Mouse (Mus musculus) CH12.LX (cell line): Measurements from ENCODE around the gene Cbfa2t3. TPM values are rescaled to one million over a fixed set of nuclear protein-coding genes. Genes with fewer than 3 reads are reported as not detected.

Experiments
- DNase-seq: peaks from one replicate; pipeline ENCODE4 v3.0.0-alpha.2; 2013; ENCODE audit errors: extremely low read depth
- H3K27ac ChIP-seq: 2 replicates; pipeline ENCODE4 v1.5.1; 2012; ENCODE audit warnings: low read depth, mild to moderate bottlenecking, control low read depth, moderate library complexity; ENCODE audit not compliant: insufficient read depth
- H3K27me3 ChIP-seq: replicated peaks from 2 replicates; pipeline ENCODE3; 2012; ENCODE audit warnings: inconsistent platforms
- H3K36me3 ChIP-seq, 2 experiments: replicated peaks in 1 of 2; 2 replicates each; pipeline versions ENCODE3 to v1.6.1; 2012; ENCODE audit warnings: inconsistent platforms in 1 of 2, low read length in 1 of 2, mild to moderate bottlenecking in 1 of 2, mixed read lengths in 1 of 2, moderate library complexity in 1 of 2; ENCODE audit not compliant: control insufficient read depth in 1 of 2, insufficient read depth in 1 of 2
- H3K4me1 ChIP-seq, 2 experiments: 2 replicates each; pipeline ENCODE4 v1.6.1; 2012; ENCODE audit warnings: inconsistent platforms in 1 of 2, moderate library complexity in 1 of 2; ENCODE audit not compliant: insufficient read depth in 2 of 2, control insufficient read depth in 1 of 2
- H3K4me2 ChIP-seq: 2 replicates; pipeline ENCODE4 v1.6.1; 2012; ENCODE audit warnings: low read depth, mild to moderate bottlenecking, control low read depth; ENCODE audit not compliant: poor library complexity, insufficient read depth, severe bottlenecking
- H3K4me3 ChIP-seq, 3 experiments: fragments of 150-350 bp in 1 of 3; sonication (generic) in 1 of 3; replicated peaks in 1 of 3; 2 replicates each; pipeline versions ENCODE3 to v1.5.1; 2011 to 2012; ENCODE audit warnings: low read depth in 2 of 3, low read length in 2 of 3, mild to moderate bottlenecking in 2 of 3, moderate library complexity in 2 of 3, control low read depth in 1 of 3, improper control_type of control experiment in 1 of 3, inconsistent platforms in 1 of 3, mixed read lengths in 1 of 3; ENCODE audit not compliant: poor library complexity in 1 of 3
- H3K79me2 ChIP-seq: replicated peaks from 2 replicates; pipeline ENCODE4 v1.6.1; 2012; ENCODE audit warnings: mild to moderate bottlenecking, moderate library complexity; ENCODE audit not compliant: control insufficient read depth, poor library complexity, insufficient read depth, severe bottlenecking; ENCODE audit errors: extremely low read depth
- H3K9ac ChIP-seq: 2 replicates; pipeline ENCODE4 v1.6.1; 2012; ENCODE audit warnings: low read depth, mild to moderate bottlenecking, control low read depth, moderate library complexity; ENCODE audit not compliant: insufficient read depth
- H3K9me3 ChIP-seq: replicated peaks from 2 replicates; pipeline ENCODE3; 2012; ENCODE audit warnings: low read length, inconsistent platforms, mixed read lengths
- BHLHE40 ChIP-seq: IDR thresholded peaks from 2 replicates; pipeline ENCODE4 v1.6.1; 2011; ENCODE audit warnings: mild to moderate bottlenecking, low read depth, low read length, improper control_type of control experiment
- CHD1 ChIP-seq: IDR thresholded peaks from 2 replicates; pipeline ENCODE4 v1.6.1; 2012; ENCODE audit warnings: low read depth, low read length, improper control_type of control experiment, inconsistent platforms
- CHD2 ChIP-seq: IDR thresholded peaks from 2 replicates; pipeline ENCODE4 v1.6.1; 2011; ENCODE audit warnings: low read length, improper control_type of control experiment
- CTCF ChIP-seq, 2 experiments: IDR thresholded peaks in 1 of 2; conservative IDR thresholded peaks in 1 of 2; 2 replicates each; pipeline ENCODE4 v1.5.1; 2011 to 2012; ENCODE audit warnings: low read depth in 2 of 2, low read length in 2 of 2, improper control_type of control experiment in 1 of 2, inconsistent platforms in 1 of 2, mild to moderate bottlenecking in 1 of 2, moderate library complexity in 1 of 2
- EP300 ChIP-seq: IDR thresholded peaks from 2 replicates; pipeline ENCODE4 v1.6.1; 2011; ENCODE audit warnings: low read length, improper control_type of control experiment
- ETS1 ChIP-seq: conservative IDR thresholded peaks from 2 replicates; pipeline ENCODE4 v1.6.1; 2012; ENCODE audit warnings: low read depth, mild to moderate bottlenecking, inconsistent platforms, low read length, improper control_type of control experiment, moderate library complexity
- JUN ChIP-seq: IDR thresholded peaks from 2 replicates; pipeline ENCODE4 v1.6.1; 2011; ENCODE audit warnings: low read depth, mild to moderate bottlenecking, low read length, improper control_type of control experiment, moderate library complexity; ENCODE audit not compliant: insufficient read depth
- KAT2A ChIP-seq: IDR thresholded peaks from 2 replicates; pipeline ENCODE4 v1.6.1; 2012; ENCODE audit warnings: low read length, improper control_type of control experiment, inconsistent platforms; ENCODE audit not compliant: insufficient replicate concordance
- MAZ ChIP-seq: IDR thresholded peaks from 2 replicates; pipeline ENCODE4 v1.6.1; 2012; ENCODE audit warnings: low read depth, mild to moderate bottlenecking, inconsistent platforms, low read length, improper control_type of control experiment, moderate library complexity
- MXI1 ChIP-seq: IDR thresholded peaks from 2 replicates; pipeline ENCODE4 v1.6.1; 2011; ENCODE audit warnings: mild to moderate bottlenecking, low read depth, low read length, improper control_type of control experiment
- MYC ChIP-seq: IDR thresholded peaks from 2 replicates; pipeline ENCODE4 v1.6.1; 2011; ENCODE audit warnings: low read depth, mild to moderate bottlenecking, improper control_type of control experiment, low read length
- NELFE ChIP-seq: IDR thresholded peaks from 2 replicates; pipeline ENCODE4 v1.6.1; 2011; ENCODE audit warnings: low read depth, low read length, improper control_type of control experiment
- PAX5 ChIP-seq: IDR thresholded peaks from 2 replicates; pipeline ENCODE4 v1.6.1; 2012; ENCODE audit warnings: low read length, inconsistent platforms, mixed read lengths
- POLR2A ChIP-seq: IDR thresholded peaks from 2 replicates; pipeline ENCODE4 v1.6.1; 2011; ENCODE audit warnings: low read depth, mild to moderate bottlenecking, improper control_type of control experiment, low read length
- POLR2AphosphoS2 ChIP-seq: IDR thresholded peaks from 2 replicates; pipeline ENCODE4 v1.6.1; 2011; ENCODE audit warnings: low read depth, low read length, improper control_type of control experiment
- RAD21 ChIP-seq: IDR thresholded peaks from 2 replicates; pipeline ENCODE4 v1.6.1; 2011; ENCODE audit warnings: low read depth, mild to moderate bottlenecking, low read length, improper control_type of control experiment, moderate library complexity
- SIN3A ChIP-seq: IDR thresholded peaks from 2 replicates; pipeline ENCODE4 v1.6.1; 2012; ENCODE audit warnings: low read length, improper control_type of control experiment, inconsistent platforms
- TBP ChIP-seq: conservative IDR thresholded peaks from 2 replicates; pipeline ENCODE4 v1.6.1; 2011; ENCODE audit warnings: low read depth, low read length, improper control_type of control experiment
- TCF12 ChIP-seq: IDR thresholded peaks from 2 replicates; pipeline ENCODE4 v1.6.1; 2014; ENCODE audit warnings: low read depth, mild to moderate bottlenecking, inconsistent platforms, low read length, improper control_type of control experiment
- UBTF ChIP-seq: IDR thresholded peaks from 2 replicates; pipeline ENCODE4 v1.6.1; 2012; ENCODE audit warnings: low read depth, mild to moderate bottlenecking, inconsistent platforms, low read length, improper control_type of control experiment, moderate library complexity
- USF1 ChIP-seq: IDR thresholded peaks from 2 replicates; pipeline ENCODE4 v1.6.1; 2014; ENCODE audit warnings: low read depth, mild to moderate bottlenecking, inconsistent platforms, low read length, improper control_type of control experiment
- USF2 ChIP-seq: conservative IDR thresholded peaks from 2 replicates; pipeline ENCODE4 v1.6.1; 2011; ENCODE audit warnings: low read depth, low read length, improper control_type of control experiment
- ZC3H11A ChIP-seq: IDR thresholded peaks from 2 replicates; pipeline ENCODE4 v1.6.1; 2012; ENCODE audit warnings: low read depth, mild to moderate bottlenecking, inconsistent platforms, low read length, improper control_type of control experiment
- ZKSCAN1 ChIP-seq: IDR thresholded peaks from 2 replicates; pipeline ENCODE4 v1.6.1; 2012; ENCODE audit warnings: low read depth, inconsistent platforms, low read length, improper control_type of control experiment, borderline replicate concordance
- ZMIZ1 ChIP-seq: IDR thresholded peaks from 2 replicates; pipeline ENCODE4 v1.6.1; 2012; ENCODE audit warnings: low read depth, mild to moderate bottlenecking, inconsistent platforms, low read length, improper control_type of control experiment
- ZNF384 ChIP-seq: IDR thresholded peaks from 2 replicates; pipeline ENCODE4 v1.6.1; 2012; ENCODE audit warnings: low read depth, low read length, improper control_type of control experiment, inconsistent platforms
- dilution Hi-C: fragments of 300-500 bp; cut with MboI; formaldehyde crosslinking; loops from 2 replicates; pipeline ENCODE4 v1.14.3; 2020; ENCODE audit warnings: low sequenced_read_pairs; ENCODE audit not compliant: extremely low pct_unique_long_range_greater_than_20kb, extremely low pct_ligation_motif_present
- in situ Hi-C: fragments of 300-500 bp; cut with MboI; formaldehyde crosslinking; loops from 3 replicates; pipeline ENCODE4 v1.14.3; 2019; ENCODE audit warnings: low sequenced_read_pairs, low pct_ligation_motif_present, low pct_unique_long_range_greater_than_20kb, mixed read lengths
- polyA plus RNA-seq: library from polyadenylated mRNA; unstranded; fragments of >175 nt; gene quantifications from 2 replicates; pipeline ENCODE4 v1.2.1, GENCODE M21; 2012; ENCODE audit warnings: low read depth; ENCODE audit not compliant: insufficient read length
- total RNA-seq, 2 experiments: library from RNA; depleted of rRNA; stranded (reverse); fragments of 300-350 nt in 1 of 2; fragments of >200 nt in 1 of 2; gene quantifications; 2 replicates each; pipeline ENCODE4 v1.2.3; 2012 to 2014

Cbfa2t3 gene
- total and polyA plus RNA-seq, 3 experiments, result 0.47 to 22.6 (median 2.1) TPM

DNA sequence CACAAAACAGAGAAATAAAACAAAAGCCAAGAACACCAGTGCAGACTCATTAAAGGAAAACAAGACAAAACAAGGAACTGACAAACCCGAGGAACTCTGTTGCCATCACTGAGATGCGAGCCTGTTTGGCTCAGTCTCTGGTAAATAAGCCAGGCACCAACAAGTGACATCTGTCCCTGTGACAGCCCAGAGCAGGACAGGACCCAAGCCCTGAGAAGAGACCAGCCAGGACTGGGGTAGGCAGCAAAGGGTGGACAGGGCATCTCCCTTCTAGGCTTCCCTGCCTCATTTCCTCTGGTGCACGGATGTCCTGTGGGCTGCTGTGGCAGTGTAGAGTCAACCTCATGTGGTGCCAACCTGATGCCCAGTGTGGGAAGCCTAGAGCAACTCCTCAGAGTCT, 35.8 kb downstream of the Cbfa2t3 start:
- Histone ChIP-seq H3K27me3 (no peaks in the 10 kb centered on the region), H3K9me3 (no peaks in the 10 kb centered on the region), H3K4me1 (peaks cover 20 to 51% of the 10 kb centered on the region in 2 experiments), H3K36me3 (peaks cover 20 to 95% of the 10 kb centered on the region in 2 experiments), H3K79me2 (no peaks in the 10 kb centered on the region), H3K9ac (no peak overlapping the region), H3K27ac (no peak overlapping the region), H3K4me2 (no peak overlapping the region), H3K4me3 (no peak overlapping the region)
- no peak for TF ChIP-seq JUN
- no peak for TF ChIP-seq MAZ
- no peak for TF ChIP-seq ETS1
- no peak for TF ChIP-seq USF2
- no peak for TF ChIP-seq MXI1
- no peak for TF ChIP-seq TBP
- no peak for TF ChIP-seq PAX5
- no peak for TF ChIP-seq CHD2
- no peak for TF ChIP-seq ZMIZ1
- no peak for TF ChIP-seq CHD1
- TF ChIP-seq POLR2AphosphoS2, result no peak
- TF ChIP-seq USF1, result no peak
- no peak for TF ChIP-seq POLR2A
- TF ChIP-seq NELFE, result no peak
- no peak for TF ChIP-seq RAD21
- TF ChIP-seq SIN3A, result no peak
- no peak for TF ChIP-seq ZKSCAN1
- in situ Hi-C loops (no loop called here), dilution Hi-C loops (no loop called here)
- DNase-seq, result no peak

- no peak for DNase-seq
- Histone ChIP-seq H3K4me1 (peaks cover 19 to 39% of the 10 kb centered on the region in 2 experiments), H3K36me3 (peaks cover 20 to 95% of the 10 kb centered on the region in 2 experiments)
- no peak for TF ChIP-seq CHD2
- TF ChIP-seq UBTF, result no peak
- TF ChIP-seq ETS1, result no peak
- no peak for TF ChIP-seq TCF12
- no peak for TF ChIP-seq NELFE
- TF ChIP-seq MYC, result no peak
- no peak for TF ChIP-seq EP300
- no peak for TF ChIP-seq KAT2A
- no peak for TF ChIP-seq ZNF384
- no peak for TF ChIP-seq BHLHE40
- no peak for TF ChIP-seq ZKSCAN1
- TF ChIP-seq SIN3A, result no peak
- no peak for TF ChIP-seq ZMIZ1
- TF ChIP-seq CTCF (conservative IDR thresholded peaks at IDR 0.05 in 1 of 2, IDR thresholded peaks at IDR 0.05 in 1 of 2; ENCODE audit: low read depth in 2 of 2, low read length in 2 of 2), result no peak
- no peak for TF ChIP-seq PAX5
- no peak for TF ChIP-seq ZC3H11A
- TF ChIP-seq MAZ, result no peak
- no peak for TF ChIP-seq POLR2AphosphoS2
- TF ChIP-seq, all 38 proteins: peak for 0
- Histone ChIP-seq H3K79me2 (no peaks in the 10 kb centered on the region), H3K9ac (no peak overlapping the region), H3K4me2 (no peak overlapping the region), H3K4me3 (no peak overlapping the region), H3K27ac (no peak overlapping the region), H3K27me3 (no peaks in the 10 kb centered on the region), H3K9me3 (no peaks in the 10 kb centered on the region)
- in situ Hi-C loops, result no loop called here
- dilution Hi-C loops, result no loop called here
Observed at GRCm38 (mm10) chr8:122661894-122662293, 37.0 kb downstream of the Cbfa2t3 start.
